20 mouse cellular contexts compared by ENCODE assay signal in genomic region chr17:78440771-78441170, GRCm38 (mm10).
"Had no signal": no experiment of that assay in that cellular context is flagged by ENCODE, and none has a peak within 500 bp of the region (broad histone marks: within the 10 kb centered on the region; RNA-seq: fewer than 3 reads in every experiment).

No protein-coding gene starts in this region.

- H3K27ac ChIP-seq: lung, embryonic 15.5 days; macrophage; midbrain, embryonic 13.5 days; midbrain, embryonic 15.5 days; neural tube, embryonic 13.5 days; neural tube, embryonic 15.5 days had no signal

- H3K36me3 ChIP-seq: lung, embryonic 15.5 days; midbrain, embryonic 13.5 days; midbrain, embryonic 15.5 days; neural tube, embryonic 13.5 days; neural tube, embryonic 15.5 days had no signal

- H3K4me2 ChIP-seq: lung, embryonic 15.5 days; midbrain, embryonic 11.5 days; midbrain, embryonic 13.5 days; midbrain, embryonic 15.5 days; neural tube, embryonic 13.5 days; neural tube, embryonic 15.5 days had no signal

- DNase-seq: liver, postnatal 0 days; lung, adult 2 months; lung, postnatal 14 days; lung, postnatal 36 days; retina, postnatal 1 day; right cerebral cortex, adult 18-20 months; right cerebral cortex, postnatal 25 days; right cerebral cortex, postnatal 4 days; spleen, adult 18-20 months; thymus, adult 2 months; thymus, postnatal 25 days; thymus, postnatal 4 days had no signal

- H3K27me3 ChIP-seq: lung, embryonic 15.5 days; megakaryocyte, embryonic 14.5 days; midbrain, embryonic 13.5 days; midbrain, embryonic 15.5 days; neural tube, embryonic 13.5 days; neural tube, embryonic 15.5 days had no signal

- H3K4me1 ChIP-seq: lung, embryonic 15.5 days; midbrain, embryonic 13.5 days; midbrain, embryonic 15.5 days; neural tube, embryonic 13.5 days; neural tube, embryonic 15.5 days had no signal

- H3K9me3 ChIP-seq: lung, embryonic 15.5 days; megakaryocyte, embryonic 14.5 days; midbrain, embryonic 13.5 days; midbrain, embryonic 15.5 days; neural tube, embryonic 13.5 days; neural tube, embryonic 15.5 days had no signal

- H3K9ac ChIP-seq: liver, postnatal 0 days; lung, embryonic 15.5 days; midbrain, embryonic 13.5 days; midbrain, embryonic 15.5 days; neural tube, embryonic 13.5 days; neural tube, embryonic 15.5 days had no signal

- H3K4me3 ChIP-seq: lung, embryonic 15.5 days; megakaryocyte, embryonic 14.5 days; midbrain, embryonic 13.5 days; midbrain, embryonic 15.5 days; neural tube, embryonic 13.5 days; neural tube, embryonic 15.5 days had no signal
